Mouse (Mus musculus) left cerebral cortex, postnatal 14 days (tissue): ENCODE results near the gene Gm45623. TPM values are rescaled to one million over a fixed set of nuclear protein-coding genes. Genes with fewer than 3 reads are reported as not detected.
A peak's percentile ranks its signal among the peaks of the same experiment; 100 is the strongest.

ENCODE experiments used
- DNase-seq, 2 experiments: peaks; one replicate each; pipeline ENCODE4 v3.0.0; 2021 to 2022; ENCODE audit warnings: low spot score in 2 of 2, mixed read lengths in 1 of 2
- intact Hi-C: fragments of 180-260 bp; cut with DNase I; formaldehyde crosslinking; loops from one replicate; pipeline ENCODE4 v1.15.1; 2025
- total RNA-seq, 2 experiments: library from RNA; stranded (reverse); gene quantifications; 2 replicates each; pipeline ENCODE4 v1.2.3; 2021

The Gm45623 gene
- total RNA-seq, 2 experiments from 2014 or later: 13.7 to 16.2 TPM

- intact Hi-C loops: no loop called here
- no peak for DNase-seq
These were observed 46.5 kb downstream of the Gm45623 start for GRCm38 (mm10) chr13:56707111-56707510.

- intact Hi-C loops: no loop called here
- DNase-seq: no peak
These were observed 49.0 kb downstream of the Gm45623 start for GRCm38 (mm10) chr13:56704596-56704995.

GRCm38 (mm10) chr13:56703871-56704321 is 49.7 kb downstream of the Gm45623 start:
- intact Hi-C loops: no loop called here
- DNase-seq: no peak

DNA sequence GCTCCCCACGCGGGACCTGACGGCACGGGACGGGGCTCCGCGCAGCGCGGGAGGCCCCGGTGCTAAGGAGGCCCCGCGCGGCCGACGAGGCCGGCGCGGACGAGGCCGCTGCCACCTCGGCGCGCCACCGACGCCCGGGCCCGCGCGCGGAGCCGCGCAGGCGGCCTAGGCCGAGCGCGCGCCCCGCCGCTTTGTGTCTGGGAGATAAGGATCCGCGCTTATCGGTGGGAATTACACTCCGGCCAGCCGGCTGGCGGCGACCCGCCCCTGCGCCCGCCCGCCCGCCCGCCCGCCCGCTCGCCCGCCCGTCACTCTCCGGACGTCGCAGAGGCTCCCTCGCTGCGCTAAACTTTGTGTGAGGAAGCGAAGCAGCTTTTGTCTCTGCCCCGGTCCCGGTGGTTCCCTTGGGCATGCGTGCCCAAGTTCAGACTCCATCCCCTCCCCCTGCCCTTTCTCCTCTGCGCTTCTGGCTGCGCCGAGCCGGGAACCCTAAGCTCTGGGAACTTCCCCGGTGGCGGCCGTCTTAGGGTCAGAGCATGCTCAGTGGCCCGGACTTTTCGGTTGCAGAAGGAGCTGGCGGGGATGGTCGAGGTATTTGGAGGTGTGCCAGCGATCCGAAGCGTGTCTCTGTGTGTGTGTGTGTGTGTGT is 50.3 kb downstream of the Gm45623 start:
- intact Hi-C loops: no loop called here
- peak in 1 of 2 experiments; percentile 53 for DNase-seq

GRCm38 (mm10) chr13:56702469-56703221 is 51.0 kb downstream of the Gm45623 start, which contains the start of gene Smad5:
Gene Smad5, plus strand, starts transcription at chr13:56703010.
- intact Hi-C loops: no loop called here
- peak; percentile 80 to 84 for DNase-seq

Other genes with a start within 250 kb of the Gm45623 start
- 1 to 10 TPM; 3.1 to 4.0 TPM for gene Fbxl21, start 231.4 kb downstream of the Gm45623 start, total RNA-seq
- gene Lect2, start 205.3 kb downstream of the Gm45623 start, total RNA-seq: not detected
- gene Tgfbi, start 144.3 kb downstream of the Gm45623 start, total RNA-seq: 1 to 10 TPM; 3.5 TPM
- gene Smad5, start 50.8 kb downstream of the Gm45623 start, total RNA-seq: 10 to 100 TPM; 21.3 to 21.5 TPM
- gene Trpc7, start 142.2 kb upstream of the Gm45623 start, total RNA-seq: 1 to 10 TPM; 2.1 to 2.8 TPM